ENCODE assay signal across 7 mouse cellular contexts in the genomic region with DNA sequence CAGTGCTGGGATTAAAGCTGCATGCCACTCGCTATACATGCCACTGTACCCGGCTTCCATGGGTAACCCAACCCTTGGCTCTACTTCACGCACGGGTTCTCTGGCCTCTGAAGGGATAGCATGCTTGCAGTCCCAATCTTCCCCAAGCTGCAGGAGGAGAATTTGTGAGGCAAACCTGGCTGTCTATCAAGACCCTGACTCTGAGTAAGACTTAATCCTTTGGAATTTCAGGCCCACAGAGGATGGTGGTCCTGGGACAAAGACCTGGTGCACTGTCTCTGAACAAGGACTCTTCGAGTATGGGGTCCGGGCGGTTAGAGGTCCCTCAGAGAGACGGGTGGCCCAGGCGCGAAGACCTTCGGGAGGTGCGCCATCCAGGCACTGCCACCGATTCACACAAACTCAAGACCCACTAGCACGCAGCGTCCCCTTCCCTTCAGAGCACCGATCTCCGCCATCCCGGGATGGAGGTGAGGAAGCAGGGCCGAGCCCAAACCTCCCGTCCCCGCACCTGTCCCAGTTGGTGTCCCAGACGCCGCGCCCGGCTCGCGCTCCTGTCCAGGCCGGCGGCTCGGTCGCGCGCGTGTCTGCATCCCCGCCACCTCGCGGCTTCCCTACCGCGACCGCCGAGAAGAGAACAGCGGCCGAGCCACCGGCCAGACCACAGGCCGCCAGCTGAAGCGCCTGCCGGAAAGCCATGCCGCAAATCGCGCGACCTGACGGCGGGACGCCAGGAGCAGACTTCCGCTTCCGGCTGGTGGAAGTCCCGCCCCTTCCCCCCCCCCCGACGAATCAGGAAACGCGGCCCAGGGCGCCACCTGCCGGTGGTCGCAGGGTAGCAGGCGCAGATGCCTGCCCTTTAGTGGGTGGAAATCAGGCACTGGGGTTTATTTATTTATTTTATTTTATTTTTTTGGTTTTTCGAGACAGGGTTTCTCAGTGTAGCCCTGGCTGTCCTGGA. TPM values are rescaled to one million over a fixed set of nuclear protein-coding genes. Genes with fewer than 3 reads are reported as not detected.
A peak's percentile ranks its signal among the peaks of the same experiment; 100 is the strongest.
DNase-seq lines count a peak whose midpoint lies in the region; ATAC-seq lines count a peak whose summit lies in the region.

A gene (minus strand): TSS at position 773 of the 961 bp plus-strand sequence.

- peaks cover 35% of the 10 kb centered on the region for H3K36me3 ChIP-seq in embryonic facial prominence, embryonic 10.5 days (replicated peaks)
- peaks cover 36% of the 10 kb centered on the region for H3K36me3 ChIP-seq in limb, embryonic 10.5 days
- peaks cover 26% of the 10 kb centered on the region for H3K36me3 ChIP-seq in midbrain, embryonic 13.5 days

- ATAC-seq in granulocyte monocyte progenitor cell, adult 5-6 weeks (replicated peaks; ENCODE audit: poor library complexity, severe bottlenecking) = peak; percentile 92
- ATAC-seq in midbrain, embryonic 13.5 days = peak; percentile 94

- H3K27me3 ChIP-seq in embryonic facial prominence, embryonic 10.5 days (replicated peaks; ENCODE audit: low read depth, poor library complexity, severe bottlenecking) = no peaks in the 10 kb centered on the region
- H3K27me3 ChIP-seq in limb, embryonic 10.5 days (ENCODE audit: low read depth, poor library complexity, severe bottlenecking) = no peaks in the 10 kb centered on the region
- no peaks in the 10 kb centered on the region for H3K27me3 ChIP-seq in midbrain, embryonic 13.5 days

- under 1% methylated on average over 66 of the region's 66 CpGs for WGBS in embryonic facial prominence, embryonic 10.5 days
- WGBS in limb, embryonic 10.5 days = under 1% methylated on average over 66 of the region's 66 CpGs
- under 1% methylated on average over 66 of the region's 66 CpGs for WGBS in midbrain, embryonic 13.5 days

- peak within 1 kb of the TSS; percentile 98 for H3K4me2 ChIP-seq in midbrain, embryonic 13.5 days (replicated peaks)

- H3K9me3 ChIP-seq in embryonic facial prominence, embryonic 10.5 days = no peaks in the 10 kb centered on the region
- no peaks in the 10 kb centered on the region for H3K9me3 ChIP-seq in limb, embryonic 10.5 days (replicated peaks)
- no peaks in the 10 kb centered on the region for H3K9me3 ChIP-seq in midbrain, embryonic 13.5 days

- peak within 1 kb of the TSS; percentile 87 for H3K9ac ChIP-seq in midbrain, embryonic 13.5 days (replicated peaks)

- peak within 1 kb of the TSS; percentile 89 for H3K27ac ChIP-seq in embryonic facial prominence, embryonic 10.5 days (replicated peaks)
- H3K27ac ChIP-seq in limb, embryonic 10.5 days = peak within 1 kb of the TSS; percentile 92
- peak within 1 kb of the TSS; percentile 68 for H3K27ac ChIP-seq in midbrain, embryonic 13.5 days

- H3K4me3 ChIP-seq in embryonic facial prominence, embryonic 10.5 days = peak within 1 kb of the TSS; percentile 96
- peak within 1 kb of the TSS; percentile 99 for H3K4me3 ChIP-seq in limb, embryonic 10.5 days
- H3K4me3 ChIP-seq in midbrain, embryonic 13.5 days (replicated peaks) = peak within 1 kb of the TSS; percentile 71

- DNase-seq in adrenal gland, postnatal 10 days = peak; percentile 95
- peak; percentile 97 for DNase-seq in embryonic facial prominence, embryonic 10.5 days (ENCODE audit: low spot score)
- DNase-seq in kidney, adult 11 months = peak; percentile 79
- DNase-seq in limb, embryonic 10.5 days (ENCODE audit: low spot score) = peak; percentile 99
- peak; percentile 74 for DNase-seq in spleen, adult 12 weeks (ENCODE audit: low spot score)

- H3K4me1 ChIP-seq in embryonic facial prominence, embryonic 10.5 days = peaks cover 9% of the 10 kb centered on the region
- H3K4me1 ChIP-seq in limb, embryonic 10.5 days = peaks cover 10% of the 10 kb centered on the region
- peaks cover 12% of the 10 kb centered on the region for H3K4me1 ChIP-seq in midbrain, embryonic 13.5 days (replicated peaks)

RNA-seq across cellular contexts. Expression of the gene that starts here (rescaled TPM):
- total RNA-seq in adrenal gland, postnatal 10 days (2021) = 10 to 100 TPM; 41.4 to 42.7 TPM
- polyA plus RNA-seq in embryonic facial prominence, embryonic 10.5 days (2016; fragmentation: Nextera tagmentation; extraction: Ambion mirVana) = 95.3 and 96.3 TPM in 2 replicates
- 37.7 and 42.2 TPM in 2 replicates for total RNA-seq in granulocyte monocyte progenitor cell, adult 5-6 weeks (2014; fragmentation: Nextera tagmentation)
- 41.4 and 45.0 TPM in 2 replicates for total RNA-seq in granulocyte monocyte progenitor cell, adult 5-6 weeks (2017)
- 103 and 105 TPM in 2 replicates for polyA plus RNA-seq in limb, embryonic 10.5 days (2016; fragmentation: Nextera tagmentation; extraction: Ambion mirVana)
- 87.1 and 91.5 TPM in 2 replicates for polyA plus RNA-seq in midbrain, embryonic 13.5 days (2015; fragmentation: Nextera tagmentation; extraction: Ambion mirVana)

Comparison
In these comparisons a context has a peak if more than half of its experiments do, and no peak if none do; other contexts are left out.
1. Peak in every context shown above with its lines: DNase-seq, ATAC-seq, H3K4me3 ChIP-seq and H3K27ac ChIP-seq.